Mouse (Mus musculus) lung, embryonic 14.5 days (tissue): Measurements from ENCODE around the gene Oit3. TPM values are rescaled to one million over a fixed set of nuclear protein-coding genes. Genes with fewer than 3 reads are reported as not detected.

Source experiments
- ATAC-seq: fragments of 200-750 bp; cut with Nextera tagmentation; 2 replicates; pipeline ENCODE4 v1.8.0; 2017; ENCODE audit warnings: mild to moderate bottlenecking, moderate TSS enrichment, moderate library complexity; ENCODE audit not compliant: insufficient read depth
- DNase-seq: peaks from one replicate; pipeline ENCODE4 v3.0.0-alpha.2; 2015
- H3K27ac ChIP-seq: fragments of 300-500 bp; sonication (generic); 2 replicates; pipeline ENCODE4 v1.5.1; 2014; ENCODE audit warnings: low read depth, mild to moderate bottlenecking, moderate library complexity
- H3K27me3 ChIP-seq: fragments of 300-500 bp; sonication (generic); 2 replicates; pipeline ENCODE4 v1.6.1; 2014; ENCODE audit warnings: low read length, control low read depth; ENCODE audit not compliant: insufficient read depth
- H3K36me3 ChIP-seq: fragments of 300-500 bp; sonication (generic); 2 replicates; pipeline ENCODE4 v1.6.1; 2014; ENCODE audit warnings: control low read depth; ENCODE audit not compliant: insufficient read depth
- H3K4me1 ChIP-seq: fragments of 300-500 bp; sonication (generic); 2 replicates; pipeline ENCODE4 v1.6.1; 2014; ENCODE audit warnings: antibody characterized with exemption, control low read depth; ENCODE audit not compliant: insufficient read depth
- H3K4me2 ChIP-seq: fragments of 300-500 bp; sonication (generic); 2 replicates; pipeline ENCODE4 v1.6.1; 2014; ENCODE audit warnings: mild to moderate bottlenecking
- H3K4me3 ChIP-seq: fragments of 300-500 bp; sonication (generic); 2 replicates; pipeline ENCODE4 v1.5.1; 2014; ENCODE audit warnings: low read depth, low read length
- H3K9ac ChIP-seq: fragments of 300-500 bp; sonication (generic); 2 replicates; pipeline ENCODE4 v1.6.1; 2014
- H3K9me3 ChIP-seq: fragments of 300-500 bp; sonication (generic); 2 replicates; pipeline ENCODE4 v1.6.1; 2016; ENCODE audit warnings: low read depth, low read length, control low read depth
- CTCF ChIP-seq: IDR thresholded peaks from 2 replicates; pipeline ENCODE4 v1.5.1; 2016; ENCODE audit warnings: antibody characterized with exemption, low read depth
- WGBS: fragments of 180-500 bp; shearing (Covaris S2); extraction: QIAGEN DNeasy Blood & Tissue Kit; methylation state at CpG from one replicate; pipeline ENCODE4 v1.1.7; 2014; 5-methylcytosine and 5-hydroxymethylcytosine counted together
- polyA plus RNA-seq: library from polyadenylated mRNA; unstranded; fragments of >200 nt; fragmentation: Nextera tagmentation; extraction: Ambion mirVana; gene quantifications from 2 replicates; pipeline ENCODE4 v1.2.1, GENCODE M21; 2014

Gene Oit3
- polyA plus RNA-seq, 1 experiment from 2014 or later: 0.62 TPM

DNA sequence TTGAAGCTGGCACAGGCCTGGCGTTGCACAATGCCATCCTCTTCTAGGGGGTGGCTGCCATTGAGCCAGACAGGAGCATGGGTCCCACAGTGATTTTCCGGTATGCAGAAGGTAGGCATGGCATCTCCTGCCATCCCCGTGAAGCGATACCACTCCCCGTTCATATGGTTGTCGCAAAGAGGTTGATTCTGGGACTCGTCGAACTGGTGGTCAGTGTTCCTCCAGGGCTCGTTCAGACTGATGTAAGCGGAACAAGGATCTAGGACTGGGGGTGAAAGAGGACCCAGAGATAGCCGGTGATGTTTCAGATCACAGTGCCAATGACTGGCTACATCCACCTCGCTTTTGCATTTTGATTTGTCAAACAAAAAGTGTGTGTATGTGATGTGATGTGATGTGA lies 2.9 kb downstream of the Oit3 start:
- no peaks in the 10 kb centered on the region for H3K27me3 ChIP-seq
- no peaks in the 10 kb centered on the region for H3K9me3 ChIP-seq
- H3K36me3 ChIP-seq: no peaks in the 10 kb centered on the region
- H3K4me1 ChIP-seq: peaks cover 15% of the 10 kb centered on the region
- 89% methylated on average over 12 of the region's 12 CpGs for WGBS
- no peak overlapping the region for H3K4me3 ChIP-seq
- H3K27ac ChIP-seq: no peak overlapping the region
- ATAC-seq (no peak), DNase-seq (no peak)
- no peak for TF ChIP-seq CTCF
- no peak overlapping the region for H3K9ac ChIP-seq
- no peak overlapping the region for H3K4me2 ChIP-seq

DNA sequence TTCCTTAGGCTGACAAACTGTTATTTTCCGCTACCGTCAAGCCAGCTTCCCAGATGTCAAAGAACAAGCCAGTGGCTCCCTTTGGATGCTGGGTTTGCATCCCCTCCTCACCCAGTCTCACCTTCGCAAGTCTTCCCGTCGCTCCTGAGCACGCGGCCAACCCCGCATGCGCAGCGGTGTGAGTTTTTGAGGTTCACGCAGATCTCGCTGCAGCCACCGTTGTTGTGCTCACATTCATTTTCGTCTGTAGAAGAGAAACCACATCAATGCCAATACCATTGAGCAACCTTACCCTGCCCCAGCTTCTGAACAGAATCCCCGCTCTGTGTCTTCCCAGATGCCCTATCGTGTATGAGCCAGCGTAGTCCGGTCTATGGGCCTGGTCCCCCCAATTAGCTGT lies 5.8 kb downstream of the Oit3 start:
- H3K9ac ChIP-seq: no peak overlapping the region
- no peaks in the 10 kb centered on the region for H3K9me3 ChIP-seq
- WGBS: 91% methylated on average over 18 of the region's 18 CpGs
- no peaks in the 10 kb centered on the region for H3K36me3 ChIP-seq
- ATAC-seq (no peak), DNase-seq (no peak)
- H3K4me1 ChIP-seq: peaks cover 8% of the 10 kb centered on the region
- no peak overlapping the region for H3K4me2 ChIP-seq
- no peak for TF ChIP-seq CTCF
- H3K4me3 ChIP-seq: no peak overlapping the region
- no peaks in the 10 kb centered on the region for H3K27me3 ChIP-seq
- no peak overlapping the region for H3K27ac ChIP-seq

DNA sequence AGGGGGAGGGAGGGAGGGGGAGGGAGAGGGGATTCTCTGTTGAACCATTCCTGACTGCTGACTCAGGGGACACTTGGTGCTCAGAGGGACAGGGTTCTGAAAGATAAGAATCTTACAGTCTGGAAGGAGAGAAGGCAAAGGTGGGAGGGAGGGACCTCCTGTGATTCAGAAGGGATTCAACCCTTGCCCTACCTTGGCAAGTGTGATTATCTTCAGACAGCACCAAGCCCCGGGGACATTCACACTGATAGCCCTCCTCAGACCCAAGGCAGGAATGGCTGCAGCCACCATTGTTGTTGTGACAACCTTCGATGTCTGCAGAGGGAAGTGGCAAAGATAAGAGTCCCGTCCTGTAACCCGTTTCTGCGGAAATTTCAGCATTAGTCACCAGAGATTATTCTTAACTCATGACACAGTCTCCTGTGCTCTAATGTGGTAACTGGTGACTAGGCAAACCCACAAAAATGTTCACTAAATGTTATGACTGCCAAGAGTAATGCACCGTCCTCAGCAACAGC lies 10.8 kb downstream of the Oit3 start:
- DNase-seq (no peak), ATAC-seq (no peak)
- H3K36me3 ChIP-seq: no peaks in the 10 kb centered on the region
- no peak overlapping the region for H3K9ac ChIP-seq
- no peak overlapping the region for H3K27ac ChIP-seq
- H3K27me3 ChIP-seq: no peaks in the 10 kb centered on the region
- no peak overlapping the region for H3K4me3 ChIP-seq
- H3K4me2 ChIP-seq: no peak overlapping the region
- TF ChIP-seq CTCF: no peak
- H3K9me3 ChIP-seq: no peaks in the 10 kb centered on the region
- no peaks in the 10 kb centered on the region for H3K4me1 ChIP-seq
- 25% methylated on average over 6 of the region's 6 CpGs for WGBS

DNA sequence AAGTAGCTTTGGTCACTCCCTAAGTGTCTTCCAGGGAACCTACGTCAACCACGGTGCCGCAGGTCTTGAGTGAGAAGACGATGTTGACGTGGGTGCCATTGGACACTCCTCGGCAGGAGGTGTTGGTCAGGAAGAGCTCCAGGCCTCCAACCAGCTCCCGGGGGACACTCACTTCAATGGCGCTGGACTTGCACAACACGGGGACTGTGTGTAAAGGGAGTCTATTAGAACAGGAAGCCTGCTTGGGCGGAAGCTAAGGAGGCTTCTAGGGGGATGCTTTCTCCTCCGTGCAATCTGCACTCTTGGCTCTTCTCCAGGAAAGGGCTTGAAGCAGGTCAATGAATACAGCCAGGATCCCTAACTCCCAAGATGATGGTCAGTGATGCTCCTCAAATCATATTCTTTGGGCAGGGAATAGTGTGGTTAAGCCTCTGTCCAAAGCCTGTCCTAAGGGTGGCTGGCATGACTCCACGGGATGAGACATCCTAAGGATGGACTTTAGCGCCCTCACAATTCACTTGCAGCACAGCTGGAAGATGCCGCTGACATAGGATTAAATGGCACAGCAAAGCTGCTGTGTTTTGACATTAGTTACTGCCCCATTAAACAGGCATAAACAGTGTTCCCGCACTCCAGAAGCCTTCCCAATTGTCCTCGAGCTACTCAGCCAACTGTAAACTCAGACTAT lies 12.0 kb downstream of the Oit3 start:
- H3K4me3 ChIP-seq: no peak overlapping the region
- H3K36me3 ChIP-seq: no peaks in the 10 kb centered on the region
- H3K27me3 ChIP-seq: no peaks in the 10 kb centered on the region
- TF ChIP-seq CTCF: no peak
- no peak overlapping the region for H3K9ac ChIP-seq
- DNase-seq (no peak), ATAC-seq (no peak)
- no peaks in the 10 kb centered on the region for H3K4me1 ChIP-seq
- WGBS: 77% methylated on average over 16 of the region's 16 CpGs
- no peak overlapping the region for H3K27ac ChIP-seq
- no peak overlapping the region for H3K4me2 ChIP-seq
- no peaks in the 10 kb centered on the region for H3K9me3 ChIP-seq

DNA sequence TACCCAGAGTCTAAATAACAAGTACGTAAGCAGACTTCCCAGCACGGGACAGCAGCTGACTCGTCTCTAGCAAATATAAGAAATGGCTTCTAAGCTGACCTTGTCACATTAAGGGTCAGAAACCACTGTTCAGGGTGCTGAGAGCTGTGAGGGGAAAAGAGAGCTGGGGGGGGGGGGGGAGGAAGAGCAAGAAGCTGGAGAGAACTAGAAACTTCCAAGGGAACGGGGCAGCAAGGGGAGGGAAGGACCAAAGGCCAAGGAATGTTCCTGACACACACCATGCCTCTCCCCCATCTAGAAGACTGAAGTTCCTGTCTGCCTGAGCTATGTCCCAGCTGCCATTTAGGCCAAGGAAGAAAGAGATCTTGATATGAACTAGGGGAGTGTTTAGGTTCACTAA lies 15.2 kb downstream of the Oit3 start:
- Histone ChIP-seq H3K36me3 (no peaks in the 10 kb centered on the region), H3K9me3 (no peaks in the 10 kb centered on the region), H3K27me3 (no peaks in the 10 kb centered on the region), H3K4me2 (no peak overlapping the region), H3K9ac (no peak overlapping the region), H3K4me1 (no peaks in the 10 kb centered on the region), H3K27ac (no peak overlapping the region), H3K4me3 (no peak overlapping the region)
- TF ChIP-seq CTCF: no peak
- DNase-seq: no peak
- no peak for ATAC-seq
- WGBS: 33% methylated on average over 4 of the region's 4 CpGs

DNA sequence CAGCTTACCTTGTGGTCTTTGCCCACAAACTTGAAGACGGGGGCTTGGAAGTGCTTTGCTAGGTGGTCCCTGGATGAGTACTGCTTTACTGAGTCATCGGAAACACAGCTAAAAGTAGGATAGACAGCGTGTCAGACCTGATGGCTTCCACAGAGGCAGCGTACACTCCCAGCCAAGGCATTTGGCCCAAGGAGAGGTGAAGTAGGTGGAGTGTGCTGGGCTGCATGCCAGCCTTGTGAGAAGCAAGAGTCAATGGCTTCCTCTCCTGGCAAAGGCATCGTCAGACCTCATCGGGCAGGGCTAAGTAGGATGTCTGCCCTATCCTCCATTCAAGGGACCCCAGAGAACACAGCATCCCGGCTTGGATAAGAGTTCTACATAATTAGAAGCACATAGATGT lies 16.2 kb downstream of the Oit3 start:
- H3K27ac ChIP-seq: no peak overlapping the region
- no peak for TF ChIP-seq CTCF
- H3K9ac ChIP-seq: no peak overlapping the region
- no peaks in the 10 kb centered on the region for H3K4me1 ChIP-seq
- H3K36me3 ChIP-seq: no peaks in the 10 kb centered on the region
- 79% methylated on average over 7 of the region's 7 CpGs for WGBS
- ATAC-seq (no peak), DNase-seq (peak; percentile 61)
- no peak overlapping the region for H3K4me3 ChIP-seq
- H3K27me3 ChIP-seq: no peaks in the 10 kb centered on the region
- no peaks in the 10 kb centered on the region for H3K9me3 ChIP-seq
- no peak overlapping the region for H3K4me2 ChIP-seq

DNA sequence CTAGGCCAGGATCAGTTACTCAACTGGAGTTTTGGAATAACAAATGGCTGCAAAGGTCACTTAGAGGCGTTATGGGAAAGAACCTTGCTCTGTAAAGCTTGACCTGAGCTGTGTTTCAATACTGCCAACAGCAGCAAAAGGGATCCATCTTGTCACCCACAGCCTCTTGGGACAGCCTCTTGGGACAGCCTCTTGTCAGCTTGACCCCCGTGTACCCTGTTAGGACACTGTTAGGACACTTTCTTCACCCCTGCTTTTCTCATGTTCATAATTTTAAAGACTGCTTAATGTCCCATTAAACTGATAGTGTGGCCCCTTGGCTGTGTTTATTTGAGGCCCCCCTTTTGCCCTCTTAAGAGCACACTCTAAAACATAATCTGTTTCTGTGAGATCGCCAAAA lies 17.1 kb downstream of the Oit3 start:
- Histone ChIP-seq H3K27ac (no peak overlapping the region), H3K9me3 (no peaks in the 10 kb centered on the region), H3K4me1 (no peaks in the 10 kb centered on the region), H3K27me3 (no peaks in the 10 kb centered on the region), H3K9ac (no peak overlapping the region), H3K36me3 (no peaks in the 10 kb centered on the region), H3K4me2 (no peak overlapping the region), H3K4me3 (no peak overlapping the region)
- DNase-seq (peak; percentile 24), ATAC-seq (no peak)
- TF ChIP-seq CTCF: no peak
- 36% methylated on average over 3 of the region's 3 CpGs for WGBS
